Mouse (Mus musculus): Measurements from ENCODE around the gene Rab5c.

Gene Rab5c

DNA sequence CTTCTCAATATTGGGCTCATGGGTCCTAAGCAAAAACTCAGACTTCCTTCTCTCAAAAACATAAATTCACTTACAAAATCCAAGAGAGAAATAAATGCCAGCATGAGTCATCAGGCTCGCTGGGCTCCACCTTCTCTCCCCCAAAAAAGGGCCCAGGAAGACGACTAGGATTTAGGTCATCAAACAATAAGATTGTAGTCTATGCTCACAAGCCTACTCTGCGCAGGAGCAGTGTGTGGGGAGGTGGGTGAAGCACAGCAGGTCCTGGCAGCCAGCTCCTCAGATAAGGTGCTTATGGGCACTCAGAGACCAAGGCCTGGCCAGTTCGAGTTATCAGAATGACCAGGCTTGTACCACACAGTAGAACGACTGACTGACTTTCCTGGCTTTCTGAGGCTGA is 17.7 kb downstream of the Rab5c start:
- no peak for DNase-seq

- DNase-seq, result peak in 1 of 2 experiments; percentile 54
These were observed 18.1 kb downstream of the Rab5c start for GRCm38 (mm10) chr11:100719893-100720292.

- no peak for DNase-seq
These were observed 18.7 kb downstream of the Rab5c start for GRCm38 (mm10) chr11:100719312-100719711.

DNA sequence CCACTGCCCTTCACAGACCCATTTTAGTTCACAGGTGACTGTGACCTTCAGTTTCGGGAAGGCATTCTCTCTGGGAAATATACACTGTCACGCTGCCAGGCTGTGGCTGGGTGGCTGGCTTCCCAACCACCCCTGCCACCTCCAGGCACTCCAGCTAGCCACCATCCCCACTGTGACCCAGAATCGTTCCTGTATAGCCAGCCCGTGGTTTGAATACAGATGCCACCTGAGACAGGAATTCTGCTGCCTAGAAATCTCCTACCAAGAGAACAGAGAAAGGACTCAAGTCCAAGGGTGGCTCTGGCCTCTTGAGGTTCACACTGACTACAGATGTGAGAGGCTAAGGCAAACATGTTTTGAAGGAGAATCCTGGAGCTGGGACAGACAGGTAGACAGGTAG is 19.1 kb downstream of the Rab5c start:
- DNase-seq, result no peak

DNA sequence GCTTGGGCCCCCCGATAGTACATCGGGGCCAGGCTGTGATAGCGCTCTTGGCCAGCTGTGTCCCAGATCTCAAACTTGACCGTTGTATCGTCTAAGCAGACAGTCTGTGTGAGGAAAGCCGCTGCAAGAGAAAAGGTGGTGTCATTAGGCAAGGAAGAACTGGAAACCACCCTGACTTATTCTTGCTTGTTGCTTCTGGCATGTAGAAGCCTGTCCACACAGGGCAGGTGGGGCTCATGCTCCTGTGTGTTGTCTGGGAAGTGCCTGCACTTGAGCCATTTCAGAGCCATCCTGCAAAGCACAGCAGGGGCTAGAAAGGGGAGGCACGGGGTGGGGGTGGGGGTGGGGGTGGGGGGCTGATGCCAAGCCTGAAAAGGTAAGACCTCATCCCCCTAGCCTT is 19.6 kb downstream of the Rab5c start:
- DNase-seq, result no peak

DNA sequence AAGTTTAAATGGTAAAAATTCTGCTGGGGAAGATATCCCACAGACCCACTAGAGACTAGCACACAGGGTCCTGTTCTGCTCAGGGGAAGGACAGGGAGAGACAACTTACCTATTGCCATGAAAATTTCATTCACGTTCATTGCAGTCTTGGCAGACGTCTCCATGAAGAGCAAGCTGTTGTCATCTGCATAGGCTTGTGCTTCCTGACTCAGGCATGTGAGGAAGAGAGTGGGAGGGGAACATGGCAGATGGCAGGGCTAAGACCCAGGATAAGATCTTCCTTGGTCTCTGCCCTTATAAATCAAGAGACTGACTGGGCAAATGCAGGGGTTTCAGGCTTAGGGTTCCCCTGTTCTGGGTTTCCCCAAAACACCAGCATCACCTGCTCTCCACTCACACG is 21.4 kb downstream of the Rab5c start:
- DNase-seq, result no peak

DNA sequence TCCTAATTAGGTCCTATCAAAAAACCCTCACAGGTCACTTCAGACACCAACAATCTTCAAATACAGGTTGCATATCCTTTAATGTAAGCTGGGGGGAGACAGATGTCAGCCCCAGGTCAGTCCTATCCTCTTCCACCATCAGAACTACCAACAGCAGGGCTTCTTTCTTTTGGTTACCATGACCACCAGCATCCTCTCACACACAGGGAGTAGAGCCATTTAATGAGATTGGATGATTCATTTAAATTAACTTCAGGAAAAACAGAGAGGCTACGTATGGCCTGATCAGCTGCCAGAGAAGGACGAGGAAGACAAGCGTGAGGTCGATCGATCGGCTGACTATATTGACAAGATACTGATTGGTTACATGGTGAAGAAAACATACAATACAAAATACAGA is 23.1 kb downstream of the Rab5c start:
- DNase-seq, result no peak

DNA sequence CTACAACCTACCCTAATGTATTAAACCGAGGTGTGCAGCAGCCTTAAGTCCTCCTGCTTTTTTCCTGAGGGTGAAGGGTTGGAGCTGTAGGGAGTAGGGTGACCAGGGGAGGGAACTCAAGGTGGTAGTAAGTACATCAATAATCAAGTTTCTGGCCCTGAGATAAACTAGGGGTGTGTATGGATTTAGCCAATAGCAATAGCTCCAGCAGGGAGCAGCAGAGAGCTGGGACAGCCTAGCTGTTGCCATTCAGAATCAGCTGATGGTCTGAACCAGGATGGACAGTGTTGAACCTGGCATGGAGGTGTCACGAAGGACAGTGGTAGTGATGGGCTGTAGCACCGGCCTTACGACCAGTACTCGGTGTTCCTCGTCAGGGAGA is 23.5 kb downstream of the Rab5c start:
- DNase-seq, result peak; percentile 90 to 92

DNA sequence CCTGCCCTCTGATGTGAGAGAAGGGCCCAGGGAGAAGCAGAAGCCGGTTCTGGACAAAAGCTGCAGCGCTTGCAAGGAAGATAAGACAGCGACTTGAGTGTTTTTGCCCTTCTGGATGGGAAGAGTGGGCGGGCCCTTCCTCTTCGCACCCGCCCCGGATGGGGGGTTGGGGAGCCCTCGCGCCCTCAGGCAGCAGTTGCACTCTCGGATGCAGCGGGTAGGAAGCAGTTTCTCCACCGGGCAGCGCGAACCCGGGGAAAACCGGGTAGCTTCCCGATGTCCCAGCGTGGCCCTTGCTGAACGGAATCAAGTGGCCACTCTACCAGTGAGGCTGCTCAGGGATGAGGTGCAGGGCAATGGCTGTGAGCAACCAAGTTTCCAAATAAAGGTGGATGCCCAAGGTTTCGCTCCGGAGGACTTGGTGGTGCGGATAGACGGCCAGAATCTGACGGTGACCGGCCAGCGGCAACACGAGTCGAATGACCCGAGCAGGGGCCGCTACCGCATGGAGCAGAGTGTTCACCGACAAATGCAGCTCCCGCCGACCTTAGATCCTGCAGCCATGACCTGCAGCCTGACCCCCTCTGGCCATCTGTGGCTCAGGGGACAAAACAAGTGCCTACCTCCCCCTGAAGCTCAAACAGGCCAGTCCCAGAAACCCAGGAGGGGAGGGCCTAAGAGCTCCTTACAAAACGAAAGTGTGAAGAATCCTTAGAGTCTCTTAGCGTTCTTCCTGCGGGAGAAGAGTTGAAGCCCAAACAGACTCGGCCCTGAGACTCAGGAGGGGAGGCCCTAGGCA is 24.1 kb downstream of the Rab5c start, which contains the start of gene Hspb9:
Hspb9 (plus strand) TSS at position 116 of the 799 bp plus-strand sequence.
- peak; percentile 78 to 86 for DNase-seq

GRCm38 (mm10) chr11:100713174-100713573 is 24.8 kb downstream of the Rab5c start:
- DNase-seq, result no peak

GRCm38 (mm10) chr11:100711783-100712615 is 26.0 kb downstream of the Rab5c start, which contains the start of gene Kat2a:
Gene Kat2a, minus strand, starts transcription at chr11:100712465.
- DNase-seq, result peak; percentile 90 to 94

GRCm38 (mm10) chr11:100710977-100711376 is 27.0 kb downstream of the Rab5c start:
- DNase-seq, result no peak

- no peak for DNase-seq
These were observed 27.5 kb downstream of the Rab5c start for GRCm38 (mm10) chr11:100710528-100710927.

DNA sequence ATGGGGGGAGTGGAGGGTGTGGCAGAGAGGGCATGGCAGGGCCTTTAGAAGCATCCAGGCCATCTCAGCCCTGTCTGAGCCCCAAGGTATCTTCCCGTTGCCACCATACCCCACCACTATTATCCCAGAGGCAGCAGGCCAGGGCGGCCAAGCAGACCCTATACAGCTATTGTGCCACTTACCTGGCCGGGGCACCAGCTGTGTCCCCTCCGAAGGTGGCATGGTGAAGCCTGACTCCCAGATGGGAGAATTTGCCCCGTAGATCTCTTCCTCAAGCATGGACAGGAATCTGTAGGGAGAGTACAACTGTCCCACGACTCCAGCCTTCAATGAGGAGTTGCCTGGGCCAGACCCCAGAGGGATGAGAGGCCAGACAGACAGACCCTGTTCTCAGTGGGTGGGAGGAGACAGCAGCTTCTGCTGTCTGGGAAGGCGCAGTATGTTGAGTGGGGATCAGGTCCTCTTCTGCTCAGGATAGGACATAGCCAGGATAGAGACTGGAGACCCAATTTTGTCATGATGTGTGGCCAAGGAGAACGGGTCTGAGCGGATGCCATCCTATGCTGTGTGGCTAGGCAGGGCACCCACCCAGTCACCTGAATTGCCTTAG is 28.7 kb downstream of the Rab5c start:
- DNase-seq, result no peak

- DNase-seq, result no peak
These were observed 32.8 kb downstream of the Rab5c start for GRCm38 (mm10) chr11:100705095-100705747.

- no peak for DNase-seq
These were observed 34.0 kb downstream of the Rab5c start, which contains the start of gene Dhx58 for GRCm38 (mm10) chr11:100703851-100704531. Gene Dhx58, minus strand, starts transcription at chr11:100704271.

- DNase-seq, result no peak
These were observed 34.6 kb downstream of the Rab5c start for GRCm38 (mm10) chr11:100703366-100703765.

DNA sequence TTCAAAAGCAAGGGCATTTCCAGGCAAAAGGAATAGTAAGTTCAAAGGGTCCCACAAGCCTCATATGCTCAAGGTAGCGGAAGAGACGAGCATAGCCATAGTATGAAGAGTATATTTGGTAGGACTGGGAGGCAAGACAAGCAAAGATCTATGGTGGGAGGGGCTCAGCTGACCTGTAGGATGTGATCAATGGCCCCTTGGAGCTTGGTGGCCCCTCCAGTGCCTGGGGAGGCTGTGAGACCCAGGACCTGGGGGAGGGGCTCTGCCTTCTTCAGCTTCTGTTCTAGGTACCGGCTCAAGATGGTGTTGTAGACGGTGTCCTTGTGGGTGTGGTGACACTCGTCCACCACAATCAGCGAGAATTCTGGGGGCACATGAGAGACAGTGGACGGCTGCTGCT is 35.1 kb downstream of the Rab5c start:
- no peak for DNase-seq

- peak; percentile 76 to 77 for DNase-seq
These were observed 35.7 kb downstream of the Rab5c start for GRCm38 (mm10) chr11:100702081-100702851.

GRCm38 (mm10) chr11:100701301-100701700 is 36.7 kb downstream of the Rab5c start:
- peak; percentile 78 to 79 for DNase-seq

GRCm38 (mm10) chr11:100700710-100701109 is 37.3 kb downstream of the Rab5c start:
- no peak for DNase-seq
